ENCODE assay signal across 15 mouse cellular contexts in genomic region chr6:82066515-82067081, GRCm38 (mm10). TPM values are rescaled to one million over a fixed set of nuclear protein-coding genes. Genes with fewer than 3 reads are reported as not detected.
A peak's percentile ranks its signal among the peaks of the same experiment; 100 is the strongest.
DNase-seq lines count a peak whose midpoint lies in the region; ATAC-seq and TF ChIP-seq lines count a peak whose summit lies in the region.
"Had no signal": no experiment of that assay in that cellular context is flagged by ENCODE, and none has a peak within 500 bp of the region (broad histone marks: within the 10 kb centered on the region; RNA-seq: fewer than 3 reads in every experiment).

No protein-coding gene starts in this region.

- H3K4me2 ChIP-seq in lung, embryonic 16.5 days (ENCODE audit: low read depth, low read length): no peak overlapping the region
- no peak overlapping the region for H3K4me2 ChIP-seq in heart, embryonic 14.5 days (ENCODE audit: low read length)
- H3K4me2 ChIP-seq in liver, embryonic 16.5 days (ENCODE audit: low read depth, low read length): no peak overlapping the region
- H3K4me2 ChIP-seq: embryonic facial prominence, embryonic 15.5 days; liver, embryonic 15.5 days; neural tube, embryonic 15.5 days had no signal

- H3K27me3 ChIP-seq in kidney, adult 2 months (replicated peaks; ENCODE audit: control insufficient read depth, insufficient read depth, low read length): no peaks in the 10 kb centered on the region
- no peaks in the 10 kb centered on the region for H3K27me3 ChIP-seq in lung, embryonic 16.5 days (ENCODE audit: control insufficient read depth, insufficient read depth, low read depth, low read length)
- no peaks in the 10 kb centered on the region for H3K27me3 ChIP-seq in heart, embryonic 14.5 days (ENCODE audit: control insufficient read depth, insufficient read depth, low read length)
- no peaks in the 10 kb centered on the region for H3K27me3 ChIP-seq in liver, embryonic 16.5 days (ENCODE audit: control insufficient read depth, insufficient read depth, low read depth, low read length)
- H3K27me3 ChIP-seq: embryonic facial prominence, embryonic 15.5 days; liver, embryonic 15.5 days; neural tube, embryonic 15.5 days had no signal

- no peak overlapping the region for H3K9ac ChIP-seq in lung, embryonic 16.5 days (ENCODE audit: low read length)
- H3K9ac ChIP-seq in heart, embryonic 14.5 days (ENCODE audit: low read length): no peak overlapping the region
- H3K9ac ChIP-seq in liver, embryonic 16.5 days (ENCODE audit: low read depth, low read length): no peak overlapping the region
- H3K9ac ChIP-seq: embryonic facial prominence, embryonic 15.5 days; liver, embryonic 15.5 days; neural tube, embryonic 15.5 days had no signal

- DNase-seq in kidney, adult 2 months: peak; percentile 44
- no peak for DNase-seq in kidney, postnatal 25 days
- no peak for DNase-seq in lung, adult 2 months
- no peak for DNase-seq in thymus, postnatal 25 days
- no peak for DNase-seq in left cerebral cortex, postnatal 14 days (ENCODE audit: low spot score in 2 of 2)
- DNase-seq: cerebellum, adult 2 months; thymus, adult 2 months had no signal

- TF ChIP-seq CTCF in kidney, adult 2 months (conservative IDR thresholded peaks at IDR 0.05; ENCODE audit: insufficient read depth, insufficient read length, low read depth, low read length): no peak
- TF ChIP-seq CTCF in lung, adult 2 months (IDR thresholded peaks at IDR 0.05; ENCODE audit: insufficient read depth, low read length): no peak

- TF ChIP-seq POLR2A in kidney, adult 2 months (IDR thresholded peaks at IDR 0.05; ENCODE audit: low read depth, low read length): no peak
- no peak for TF ChIP-seq POLR2A in lung, adult 2 months (IDR thresholded peaks at IDR 0.05; ENCODE audit: borderline replicate concordance, extremely low read depth, low read depth, low read length)

- peak; percentile 27 for ATAC-seq in lung, embryonic 16.5 days (ENCODE audit: low read depth)
- peak; percentile 74 for ATAC-seq in heart, embryonic 14.5 days (ENCODE audit: insufficient number of reproducible peaks, insufficient read depth, low FRiP score, low read depth)
- peak; percentile 30 for ATAC-seq in liver, embryonic 16.5 days (ENCODE audit: low read depth)
- ATAC-seq: hindbrain, postnatal 0 days had no signal

- intact Hi-C loops in left cerebral cortex, postnatal 14 days (cut with DNase I): no loop called here

- no peaks in the 10 kb centered on the region; the same call in 1 of the 2 replicates for H3K36me3 ChIP-seq in kidney, adult 2 months (ENCODE audit: control insufficient read depth, insufficient read depth, low read length)
- peaks cover 18% of the 10 kb centered on the region for H3K36me3 ChIP-seq in lung, embryonic 16.5 days (ENCODE audit: control insufficient read depth, insufficient read depth, low read length)
- no peaks in the 10 kb centered on the region for H3K36me3 ChIP-seq in heart, embryonic 14.5 days (ENCODE audit: control insufficient read depth, insufficient read depth, low read length)
- H3K36me3 ChIP-seq in liver, embryonic 16.5 days (ENCODE audit: control insufficient read depth, insufficient read depth): no peaks in the 10 kb centered on the region
- H3K36me3 ChIP-seq: embryonic facial prominence, embryonic 15.5 days; liver, embryonic 15.5 days; neural tube, embryonic 15.5 days had no signal

- no peak overlapping the region for H3K4me3 ChIP-seq in kidney, adult 2 months (ENCODE audit: insufficient read depth, low read depth, low read length)
- no peak overlapping the region for H3K4me3 ChIP-seq in lung, embryonic 16.5 days (ENCODE audit: low read length)
- H3K4me3 ChIP-seq in lung, adult 2 months (replicated peaks; ENCODE audit: extremely low read depth, low read depth, low read length): no peak overlapping the region
- no peak overlapping the region for H3K4me3 ChIP-seq in heart, embryonic 14.5 days (ENCODE audit: control insufficient read depth in 1 of 2, insufficient read depth in 1 of 2, low read depth in 1 of 2, low read length in 2 of 2)
- no peak overlapping the region for H3K4me3 ChIP-seq in liver, embryonic 16.5 days (ENCODE audit: low read depth, low read length)
- H3K4me3 ChIP-seq: embryonic facial prominence, embryonic 15.5 days; liver, embryonic 15.5 days; neural tube, embryonic 15.5 days had no signal

- no peaks in the 10 kb centered on the region for H3K9me3 ChIP-seq in lung, embryonic 16.5 days (ENCODE audit: control insufficient read depth, low read length)
- H3K9me3 ChIP-seq in heart, embryonic 14.5 days (ENCODE audit: control insufficient read depth, low read length): 0 out of 2 replicates have a peak, but pooled peaks cover 2% of the 10 kb centered on the region
- no peaks in the 10 kb centered on the region for H3K9me3 ChIP-seq in liver, embryonic 16.5 days (replicated peaks; ENCODE audit: control insufficient read depth, low read length)
- H3K9me3 ChIP-seq: embryonic facial prominence, embryonic 15.5 days; liver, embryonic 15.5 days; neural tube, embryonic 15.5 days had no signal

- H3K4me1 ChIP-seq in kidney, adult 2 months (ENCODE audit: control insufficient read depth, insufficient read depth, low read length): peaks cover 8% of the 10 kb centered on the region; the same call in 1 of the 2 replicates
- H3K4me1 ChIP-seq in lung, embryonic 16.5 days (replicated peaks; ENCODE audit: control insufficient read depth, insufficient read depth, low read length): no peaks in the 10 kb centered on the region
- H3K4me1 ChIP-seq in lung, adult 2 months (ENCODE audit: control insufficient read depth, insufficient read depth, low read length): no peaks in the 10 kb centered on the region; the same call in 1 of the 2 replicates
- no peaks in the 10 kb centered on the region for H3K4me1 ChIP-seq in heart, embryonic 14.5 days (ENCODE audit: control insufficient read depth in 2 of 2, insufficient read depth in 2 of 2, low read length in 2 of 2)
- no peaks in the 10 kb centered on the region for H3K4me1 ChIP-seq in liver, embryonic 16.5 days (ENCODE audit: control insufficient read depth, low read depth, low read length)
- H3K4me1 ChIP-seq: neural tube, embryonic 15.5 days had no signal

- peak overlapping the region; percentile 12; the same call in 1 of the 2 replicates for H3K27ac ChIP-seq in kidney, adult 2 months (ENCODE audit: insufficient read depth, low read depth, low read length)
- H3K27ac ChIP-seq in lung, embryonic 16.5 days (ENCODE audit: low read length): peak overlapping the region; percentile 59
- H3K27ac ChIP-seq in heart, embryonic 14.5 days (replicated peaks in 1 of 2; ENCODE audit: control insufficient read depth in 1 of 2, insufficient read depth in 1 of 2, low read depth in 2 of 2, low read length in 2 of 2): peak overlapping the region; percentile 56 to 67
- no peak overlapping the region for H3K27ac ChIP-seq in liver, embryonic 16.5 days (ENCODE audit: low read length)
- H3K27ac ChIP-seq: embryonic facial prominence, embryonic 15.5 days; hindbrain, postnatal 0 days; liver, embryonic 15.5 days; neural tube, embryonic 15.5 days had no signal

- WGBS in kidney, adult 2 months: 68% methylated on average over 8 of the region's 8 CpGs
- 84% methylated on average over 8 of the region's 8 CpGs for WGBS in lung, embryonic 16.5 days
- 59% methylated on average over 8 of the region's 8 CpGs for WGBS in lung, adult 2 months
- WGBS in heart, embryonic 14.5 days: 69% methylated on average over 8 of the region's 8 CpGs
- 68% methylated on average over 8 of the region's 8 CpGs for WGBS in liver, embryonic 16.5 days (ENCODE audit: insufficient replicate concordance)

RNA-seq across cellular contexts. Expression of gene Eva1a, which starts 25.8 kb away (rescaled TPM):
- 34.3 and 39.2 TPM in 2 replicates for polyA plus RNA-seq in kidney, adult 2 months (2012; rRNA removed)
- polyA plus RNA-seq in lung, embryonic 16.5 days (2015; fragmentation: Nextera tagmentation; extraction: Ambion mirVana): 38.8 and 42.4 TPM in 2 replicates
- 8.6 and 15.3 TPM in 2 replicates for polyA plus RNA-seq in lung, adult 2 months (2012; rRNA removed)
- 5.7 and 6.0 TPM in 2 replicates for polyA plus RNA-seq in heart, embryonic 14.5 days (2014; fragmentation: Nextera tagmentation; extraction: Ambion mirVana)
- polyA plus RNA-seq in liver, embryonic 16.5 days (2015; fragmentation: Nextera tagmentation; extraction: Ambion mirVana): 11.9 and 12.7 TPM in 2 replicates
- 10 to 100 TPM; 14.1 to 14.8 TPM for total RNA-seq in left cerebral cortex, postnatal 14 days (2021)
- total RNA-seq: granulocyte monocyte progenitor cell, adult 5-6 weeks had no signal
